Mouse (Mus musculus) neutrophil, adult 5-6 weeks (primary cell): ENCODE data around the gene Kcnj14. TPM values are rescaled to one million over a fixed set of nuclear protein-coding genes. Genes with fewer than 3 reads are reported as not detected.
A peak's percentile ranks its signal among the peaks of the same experiment; 100 is the strongest.

ENCODE experiments used
- ATAC-seq: fragments of 151-379, 151-347 bp; 2 replicates; pipeline ENCODE4 v1.8.0; 2017; ENCODE audit warnings: mild to moderate bottlenecking, moderate TSS enrichment; ENCODE audit not compliant: insufficient number of reproducible peaks, poor library complexity, low FRiP score, severe bottlenecking; ENCODE audit errors: extremely low read depth
- total RNA-seq: library from RNA; stranded (forward); fragments of 200-1000 nt; gene quantifications from 2 replicates; pipeline ENCODE4 v1.2.3, GENCODE M21; 2017

The Kcnj14 gene
- total RNA-seq, 1 experiment from 2014 or later, result 0.23 TPM

DNA sequence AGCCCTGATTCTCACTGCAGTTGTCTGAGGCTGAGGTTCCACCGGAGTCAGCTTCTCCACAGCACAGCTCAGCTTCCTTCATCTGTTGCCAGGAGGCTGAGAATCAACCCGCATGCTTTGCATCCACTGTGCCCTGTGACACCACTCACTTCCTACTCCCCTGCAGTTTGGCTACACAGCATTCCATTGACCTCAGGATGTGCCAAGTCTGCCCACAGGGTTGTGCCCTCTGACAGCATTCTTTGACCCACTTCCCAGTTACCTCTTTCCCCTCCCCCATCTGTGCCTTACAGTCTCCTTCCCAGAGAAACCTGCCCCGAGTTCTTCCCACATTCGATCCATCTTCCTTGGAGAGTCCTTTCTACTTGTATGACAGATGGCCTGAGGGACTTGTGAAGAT is 42.3 kb downstream of the Kcnj14 start:
- ATAC-seq, result no peak

DNA sequence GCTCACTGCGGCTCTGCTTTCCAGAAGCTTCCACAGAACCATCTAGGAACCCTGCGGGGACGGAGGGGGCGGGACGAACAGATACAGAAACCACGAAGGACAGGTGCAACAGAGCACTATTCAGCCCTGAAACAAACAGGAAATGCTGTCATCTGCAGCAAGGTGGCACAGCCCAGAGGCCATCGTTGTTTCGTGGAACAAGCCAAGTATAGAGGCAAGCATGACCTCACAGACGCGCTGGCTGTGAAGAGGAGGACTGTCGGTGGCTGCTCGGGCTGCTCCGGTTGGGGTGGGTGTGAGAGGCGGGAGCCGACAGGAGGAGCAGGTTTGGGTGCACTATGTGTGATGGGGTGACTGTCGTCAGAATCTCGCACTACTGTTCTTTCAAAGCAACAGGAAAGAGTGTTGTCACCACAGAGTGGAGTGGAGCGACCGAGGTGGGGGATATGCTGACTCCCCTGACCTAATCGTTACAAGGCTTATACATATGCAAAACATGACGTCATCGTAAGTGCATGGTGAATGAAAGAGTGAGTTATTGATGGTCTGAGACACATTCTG is 45.4 kb downstream of the Kcnj14 start:
- ATAC-seq, result peak; percentile 59

DNA sequence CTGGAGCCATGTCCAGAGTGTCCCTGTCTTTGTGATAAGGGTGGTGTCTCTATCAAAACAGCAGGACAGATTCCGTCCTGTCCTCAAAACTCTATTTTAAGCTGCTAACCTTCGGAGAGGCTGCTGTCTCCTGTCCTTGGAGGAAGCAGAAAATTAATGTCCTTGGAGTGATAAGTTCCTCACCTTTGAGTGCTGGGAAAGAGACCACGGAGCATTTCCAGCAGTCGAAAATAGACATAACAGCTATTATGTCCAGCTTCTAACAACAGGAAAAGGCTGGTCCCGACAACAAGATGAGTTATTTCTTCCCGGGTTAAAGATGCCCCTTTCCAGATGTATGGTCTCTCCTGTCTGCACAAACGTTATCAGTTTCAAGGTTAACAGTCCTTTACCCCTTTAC is 49.3 kb downstream of the Kcnj14 start:
- ATAC-seq, result no peak

DNA sequence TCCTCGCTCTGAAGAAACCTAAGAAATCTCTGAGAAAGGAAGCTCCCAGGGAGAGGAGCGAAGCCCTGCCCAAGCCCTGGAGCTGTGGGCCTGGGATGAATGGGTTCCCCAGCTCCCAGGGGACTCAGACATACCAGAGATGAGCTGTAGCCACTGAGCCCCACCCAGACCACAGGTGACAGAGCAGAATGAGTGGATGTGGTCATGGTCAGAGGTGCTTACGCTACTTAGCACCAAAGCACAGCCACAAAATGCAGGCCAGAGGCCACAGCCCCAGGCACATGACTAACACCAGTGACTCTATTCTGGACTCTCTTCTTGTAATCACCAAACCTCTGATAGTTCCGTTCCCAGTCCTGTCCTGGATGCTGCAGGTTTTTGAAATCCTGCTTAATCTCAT is 53.5 kb downstream of the Kcnj14 start:
- ATAC-seq, result no peak

DNA sequence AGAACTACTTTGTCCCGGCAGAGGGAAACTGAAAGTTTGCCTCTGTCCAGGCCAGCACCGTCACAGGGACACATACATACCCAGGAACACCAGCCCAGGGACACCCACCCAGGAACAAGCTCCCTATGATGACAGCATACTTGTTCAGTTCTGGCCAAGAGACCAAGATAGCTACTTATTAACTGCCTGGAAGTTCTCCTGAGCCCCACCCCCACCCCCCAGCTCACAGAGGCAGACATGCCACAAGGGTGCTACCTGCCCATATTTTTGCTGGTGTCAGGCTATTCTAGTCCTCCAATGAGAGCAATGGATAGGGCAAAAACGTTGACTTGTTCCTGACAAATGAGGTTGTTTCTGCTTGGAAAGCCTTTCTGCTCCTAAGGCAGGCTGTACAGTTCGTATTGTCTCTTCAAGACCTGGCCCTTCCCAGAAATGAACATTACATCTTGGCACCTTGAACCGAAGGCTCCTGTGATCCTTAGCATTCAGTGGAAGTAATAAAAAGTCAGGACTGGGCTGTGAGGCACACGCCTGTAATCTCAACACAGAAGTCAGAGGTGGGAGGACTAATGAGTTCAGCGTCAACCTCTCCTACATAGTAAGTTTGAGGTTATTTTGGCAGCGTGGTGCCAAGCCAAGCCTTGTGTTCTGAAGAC is 54.0 kb downstream of the Kcnj14 start:
- ATAC-seq, result no peak

DNA sequence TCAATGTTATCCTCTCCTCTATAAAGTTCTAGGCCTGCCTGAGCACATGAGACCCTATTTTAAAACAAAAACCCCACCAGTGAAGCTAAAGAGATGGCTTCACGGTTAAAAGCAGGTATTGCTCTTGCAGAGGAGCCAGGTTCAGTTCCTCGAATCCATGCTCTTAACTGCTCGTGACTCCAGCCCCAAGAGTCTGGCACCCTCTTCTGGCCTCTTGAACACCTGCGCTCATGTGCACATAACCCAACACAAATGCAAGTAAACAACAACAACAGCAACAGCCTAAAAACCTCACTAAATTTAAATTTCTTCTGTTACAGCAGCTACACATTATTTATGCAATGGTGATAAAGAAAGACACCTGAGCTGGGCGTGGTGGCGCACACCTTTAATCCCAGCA is 57.1 kb downstream of the Kcnj14 start:
- no peak for ATAC-seq

DNA sequence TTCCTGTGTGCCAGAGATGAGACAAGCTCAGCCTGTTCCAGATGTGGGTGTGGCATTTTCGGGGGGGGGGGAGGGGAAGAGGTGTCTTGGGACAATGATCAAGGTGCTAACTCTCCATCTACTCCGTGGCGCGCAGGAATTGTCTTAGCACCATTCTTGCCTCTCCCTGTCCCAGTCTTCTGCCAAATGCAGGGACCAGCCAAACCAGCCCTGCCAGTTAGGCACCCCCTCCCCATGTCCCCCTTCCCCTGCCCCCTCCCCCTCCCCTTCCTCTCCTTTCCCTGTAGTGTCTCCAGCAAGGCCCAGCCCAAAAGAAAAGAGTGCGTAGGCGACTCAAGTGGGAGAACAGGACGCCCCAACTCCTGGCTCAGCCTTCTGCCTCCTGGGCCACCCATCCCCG is 57.8 kb downstream of the Kcnj14 start:
- no peak for ATAC-seq

Other genes starting within 250 kb of the Kcnj14 start
- gene Fgf21, start 209.3 kb downstream of the Kcnj14 start, total RNA-seq, result not detected in 2 replicates
- gene Fut1, start 207.5 kb downstream of the Kcnj14 start, total RNA-seq, result not detected in 2 replicates
- not detected in 2 replicates for gene Izumo1, start 203.0 kb downstream of the Kcnj14 start, total RNA-seq
- 2.4 and 2.8 TPM in 2 replicates for gene Rasip1, start 197.3 kb downstream of the Kcnj14 start, total RNA-seq
- gene Mamstr, start 184.8 kb downstream of the Kcnj14 start, total RNA-seq, result 1.0 TPM in 1 of 2 replicates, not detected in the other
- 0.25 and 0.35 TPM in 2 replicates for gene Fut2, start 158.4 kb downstream of the Kcnj14 start, total RNA-seq
- gene Ntn5, start 140.8 kb downstream of the Kcnj14 start, total RNA-seq, result not detected in 2 replicates
- gene Sec1, start 130.4 kb downstream of the Kcnj14 start, total RNA-seq, result 0.23 TPM in 1 of 2 replicates, not detected in the other
- gene Car11, start 124.9 kb downstream of the Kcnj14 start, total RNA-seq, result not detected in 2 replicates
- 12.1 and 18.4 TPM in 2 replicates for gene Dbp, start 119.7 kb downstream of the Kcnj14 start, total RNA-seq
- 797 and 936 TPM in 2 replicates for gene Rpl18, start 109.3 kb downstream of the Kcnj14 start, total RNA-seq
- 25.5 and 27.4 TPM in 2 replicates for gene Sphk2, start 106.8 kb downstream of the Kcnj14 start, total RNA-seq
- gene Fam83e, start 103.6 kb downstream of the Kcnj14 start, total RNA-seq, result 3.0 and 3.2 TPM in 2 replicates
- gene Spaca4, start 99.0 kb downstream of the Kcnj14 start, total RNA-seq, result not detected in 2 replicates
- not detected in 2 replicates for gene Lmtk3, start 41.0 kb downstream of the Kcnj14 start, total RNA-seq
- gene Sult2b1, start 40.1 kb downstream of the Kcnj14 start, total RNA-seq, result 0.49 TPM in 1 of 2 replicates, not detected in the other
- 79.6 and 94.0 TPM in 2 replicates for gene Cyth2, start 10.2 kb downstream of the Kcnj14 start, total RNA-seq
- gene Grwd1, start 6.2 kb upstream of the Kcnj14 start, total RNA-seq, result 7.2 and 11.2 TPM in 2 replicates
- 44.6 and 57.7 TPM in 2 replicates for gene Kdelr1, start 48.0 kb upstream of the Kcnj14 start, total RNA-seq
- gene Grin2d, start 53.6 kb upstream of the Kcnj14 start, total RNA-seq, result 0.12 TPM in 1 of 2 replicates, not detected in the other
- not detected in 2 replicates for gene Syngr4, start 71.9 kb upstream of the Kcnj14 start, total RNA-seq
- 5.0 and 11.2 TPM in 2 replicates for gene Tmem143, start 72.2 kb upstream of the Kcnj14 start, total RNA-seq
- gene Emp3, start 96.6 kb upstream of the Kcnj14 start, total RNA-seq, result 176 and 192 TPM in 2 replicates
- 14.1 and 15.8 TPM in 2 replicates for gene Ccdc114, start 99.3 kb upstream of the Kcnj14 start, total RNA-seq
- gene Abcc6, start 205.5 kb upstream of the Kcnj14 start, total RNA-seq, result not detected in 2 replicates
- gene Nomo1, start 208.9 kb upstream of the Kcnj14 start, total RNA-seq, result 29.1 and 29.7 TPM in 2 replicates